Mouse (Mus musculus): ENCODE measurements around the gene Dyrk3.
"Not testable (repeated sequence)": the region's sequence is repeated elsewhere in the genome, so short reads cannot be mapped to it uniquely, and the experiment has no call there.

Dyrk3 gene

DNA sequence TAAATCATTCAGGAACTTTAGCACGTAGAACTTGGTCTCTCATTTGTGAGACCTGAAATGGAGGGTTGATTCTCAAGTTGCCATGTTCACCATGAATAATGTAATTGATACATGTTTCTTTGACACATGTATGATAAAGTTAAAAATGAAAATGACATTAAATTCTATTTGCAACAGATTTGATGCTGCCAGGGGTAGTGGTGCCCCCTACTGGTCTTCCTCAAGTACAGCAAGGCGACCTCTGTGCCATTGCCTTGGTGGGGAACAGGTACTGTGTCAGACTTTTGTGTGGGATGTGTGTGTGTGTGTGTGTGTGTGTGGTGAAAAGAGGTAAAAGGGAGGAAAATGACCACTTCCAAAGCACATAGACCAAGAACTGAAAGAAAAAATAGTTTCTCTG lies 17.3 kb upstream of the Dyrk3 start:
- DNase-seq (ENCODE audit: low spot score): peak; percentile 64

DNA sequence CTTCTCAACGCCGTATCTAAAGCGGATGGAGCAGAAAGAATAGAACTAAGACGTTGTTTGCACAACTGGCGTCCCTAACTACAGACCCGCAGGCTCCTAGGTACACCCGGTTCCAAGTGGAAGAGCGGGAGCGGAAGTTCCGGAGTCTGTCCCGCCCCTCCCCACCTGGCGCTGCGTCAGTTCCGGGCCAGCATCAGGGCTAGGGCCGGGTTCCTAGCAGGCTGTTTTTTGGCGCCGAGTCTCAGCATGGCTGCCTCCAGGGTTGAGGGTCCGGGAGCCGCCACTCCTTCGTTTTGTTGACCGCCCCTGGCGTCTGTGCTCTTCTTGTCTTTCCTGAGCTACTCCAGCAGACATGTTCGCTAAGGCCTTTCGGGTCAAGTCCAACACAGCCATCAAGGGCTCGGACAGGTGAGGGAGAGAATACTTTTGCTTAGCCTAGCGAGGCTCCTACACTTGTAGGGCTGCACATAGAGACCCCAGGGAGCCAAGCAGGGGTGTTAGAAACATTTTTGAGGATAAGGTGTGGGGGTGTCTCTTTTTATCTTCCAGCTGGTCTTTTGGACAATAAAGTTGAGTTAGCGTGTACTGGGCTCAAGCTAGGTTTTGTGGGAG lies 15.0 kb upstream of the Dyrk3 start, which contains the start of gene Eif2d:
Gene Eif2d (plus strand): TSS at position 164 of the 612 bp plus-strand sequence.
- DNase-seq (ENCODE audit: low spot score): peak; percentile 92

DNA sequence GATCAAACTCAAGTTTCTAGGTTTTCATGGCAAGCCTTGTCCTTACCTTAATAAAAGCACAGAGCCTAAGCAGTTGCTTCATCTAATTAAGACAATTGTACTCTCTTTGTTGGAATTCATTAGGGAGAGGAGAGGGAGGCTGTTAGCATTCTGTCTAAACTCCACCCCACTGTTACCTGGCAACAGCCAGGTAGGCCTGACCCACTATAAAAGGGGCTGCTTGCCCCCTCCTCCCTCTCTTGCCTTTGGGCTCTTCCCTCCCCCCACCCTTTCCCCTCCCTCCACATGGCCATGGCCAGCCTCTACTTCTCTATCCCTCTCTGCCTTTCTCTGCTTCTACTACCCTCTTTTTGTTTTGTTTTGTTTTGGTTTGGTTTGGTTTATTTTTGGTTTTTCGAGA lies 11.4 kb upstream of the Dyrk3 start:
- DNase-seq (ENCODE audit: low spot score): no peak

DNA sequence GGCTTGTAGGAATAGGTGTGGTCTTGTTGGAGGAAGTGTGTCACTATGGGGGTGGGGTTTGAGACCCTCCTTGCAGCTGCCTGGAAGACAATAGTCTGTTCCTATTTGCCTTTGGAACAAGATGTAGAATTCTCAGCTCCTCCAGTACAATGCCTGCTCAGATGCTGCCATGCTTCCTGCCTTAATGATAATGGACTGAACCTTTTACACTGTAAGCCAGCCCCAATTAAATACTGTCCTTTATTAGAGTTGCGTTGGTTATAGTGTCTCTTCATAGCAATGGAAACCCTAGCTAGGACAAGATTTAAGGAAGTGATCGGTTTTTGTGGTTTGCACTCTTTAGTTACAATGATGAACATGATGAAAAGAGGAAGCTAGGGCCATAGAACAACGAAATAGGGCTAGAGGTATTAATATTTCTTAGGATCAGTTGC lies 8.1 kb upstream of the Dyrk3 start:
- DNase-seq (ENCODE audit: low spot score): no peak

DNA sequence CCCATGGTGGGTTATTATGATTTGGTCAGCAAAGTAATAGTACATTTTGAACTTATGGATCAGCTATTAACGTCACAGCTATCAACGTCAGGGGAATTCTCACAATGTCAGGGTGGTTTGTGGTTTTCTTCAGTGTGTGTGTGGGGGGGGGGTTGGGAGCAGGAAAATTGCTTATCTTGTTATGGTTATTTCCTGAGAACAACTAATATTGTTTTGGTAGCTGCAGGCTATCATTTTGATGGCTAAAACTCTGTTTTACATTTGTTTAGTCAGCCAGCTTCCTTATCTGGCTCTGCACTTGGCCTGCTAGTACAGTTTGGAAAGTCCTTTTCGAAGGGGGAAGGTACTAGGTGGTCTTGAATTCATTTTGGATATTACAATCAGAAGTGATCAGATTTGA lies 7.1 kb upstream of the Dyrk3 start:
- not testable (repeated sequence) for DNase-seq (ENCODE audit: low spot score)

DNA sequence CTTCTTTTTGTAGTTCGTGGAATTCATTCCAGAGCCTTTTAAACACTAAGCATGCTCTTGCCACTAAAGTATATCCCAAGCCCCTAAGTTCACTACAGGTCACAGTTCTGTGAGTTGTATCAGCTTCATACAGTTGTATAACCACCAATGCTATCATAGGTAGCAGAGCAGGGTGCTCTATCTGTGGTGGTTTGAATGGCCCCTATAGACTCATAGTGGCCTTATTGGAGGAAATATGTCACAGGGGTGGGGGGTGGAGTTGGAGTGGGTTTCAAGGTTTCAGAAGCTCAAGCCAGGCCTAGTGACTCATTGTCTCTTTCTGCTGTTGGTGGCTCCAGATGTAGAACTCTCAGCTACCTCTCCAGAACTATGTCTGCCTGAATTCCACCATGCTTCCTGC lies 4.3 kb upstream of the Dyrk3 start:
- no peak for DNase-seq (ENCODE audit: low spot score)

DNA sequence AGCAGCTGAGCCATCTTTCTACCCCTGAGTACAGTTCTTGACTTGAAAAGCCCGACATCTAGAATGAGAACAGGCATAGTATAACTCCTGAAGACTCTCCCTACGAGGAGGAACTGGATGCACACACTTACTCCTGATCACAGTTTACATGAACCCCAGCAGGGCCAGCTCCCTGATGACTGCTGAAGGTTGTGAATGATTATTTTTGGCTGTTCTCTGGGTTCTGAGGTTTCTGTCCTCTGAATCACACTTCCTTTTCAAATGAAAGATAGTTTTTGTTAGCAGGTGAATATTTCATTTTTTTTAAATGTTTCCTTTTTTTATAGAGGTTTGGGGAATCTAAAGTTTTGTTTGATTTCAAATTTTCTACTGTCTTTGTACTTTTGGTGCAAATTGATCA lies 3.3 kb upstream of the Dyrk3 start:
- no peak for DNase-seq (ENCODE audit: low spot score)

DNA sequence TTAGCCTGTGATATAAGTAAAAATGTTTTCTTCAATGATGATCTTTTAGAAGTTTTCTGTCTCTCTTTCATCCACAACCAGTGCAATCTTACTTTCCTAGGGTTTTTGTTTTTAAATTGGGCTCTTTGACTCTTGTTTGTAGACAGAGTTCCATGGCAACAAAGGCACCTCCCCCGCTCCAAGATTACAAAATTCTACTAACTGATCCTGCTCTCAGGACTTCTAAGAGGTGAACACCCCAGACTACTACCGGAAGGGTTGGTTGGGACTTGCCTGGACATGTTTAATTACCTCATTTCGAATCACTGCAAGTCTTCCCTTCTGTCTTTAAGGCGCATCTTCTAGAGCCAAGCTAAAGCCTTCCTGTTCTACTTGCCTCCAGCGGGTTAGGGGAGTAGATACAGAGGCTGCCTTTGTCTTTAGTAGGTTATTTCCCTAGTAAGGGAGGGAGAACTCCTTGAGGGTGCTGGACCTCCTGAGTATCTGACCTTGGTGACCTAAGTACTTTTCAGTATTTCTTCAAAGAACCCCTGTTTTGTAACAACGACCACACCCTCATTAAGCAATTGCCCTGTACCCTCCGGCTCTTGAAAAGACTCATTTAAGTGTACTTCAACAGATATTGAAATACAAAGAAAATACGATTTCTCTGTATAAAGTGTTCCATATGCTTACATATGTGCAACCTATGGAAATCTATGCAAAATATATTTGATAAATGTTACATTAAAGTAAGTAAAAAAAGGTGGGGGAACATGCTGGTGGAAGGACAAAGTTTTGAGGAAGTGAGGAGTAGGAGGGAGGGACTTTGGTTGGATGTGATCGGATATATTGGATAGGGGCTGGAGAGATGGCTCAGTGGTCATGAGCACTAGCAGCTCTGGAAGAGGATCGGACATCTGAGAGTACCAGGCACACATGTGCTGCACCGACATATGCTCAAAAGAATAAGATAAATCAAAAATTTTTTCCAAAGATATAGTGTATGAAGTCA lies 1.3 kb upstream of the Dyrk3 start:
- no peak for DNase-seq (ENCODE audit: low spot score)

DNA sequence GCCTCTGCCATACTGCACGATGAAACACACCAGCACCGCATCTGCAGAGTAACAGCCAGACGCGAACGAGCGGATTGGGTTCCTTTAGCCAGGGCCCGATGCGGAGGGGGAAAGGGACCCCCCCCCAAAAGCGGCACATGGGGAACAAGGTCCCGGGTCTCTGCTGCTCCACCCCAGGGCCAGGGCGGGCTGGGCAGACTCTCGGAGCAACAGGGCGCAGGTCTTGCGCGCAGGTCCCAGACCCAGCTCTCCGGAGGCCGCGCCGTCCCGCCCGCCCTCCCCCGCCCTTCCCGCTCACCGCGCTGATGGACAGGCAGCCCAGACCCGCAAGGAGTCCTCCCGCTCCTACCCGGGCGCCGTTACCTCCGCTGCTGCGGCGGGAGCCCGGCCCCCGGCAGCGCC lies 422 bp downstream of the Dyrk3 start:
- DNase-seq (ENCODE audit: low spot score): peak; percentile 61

DNA sequence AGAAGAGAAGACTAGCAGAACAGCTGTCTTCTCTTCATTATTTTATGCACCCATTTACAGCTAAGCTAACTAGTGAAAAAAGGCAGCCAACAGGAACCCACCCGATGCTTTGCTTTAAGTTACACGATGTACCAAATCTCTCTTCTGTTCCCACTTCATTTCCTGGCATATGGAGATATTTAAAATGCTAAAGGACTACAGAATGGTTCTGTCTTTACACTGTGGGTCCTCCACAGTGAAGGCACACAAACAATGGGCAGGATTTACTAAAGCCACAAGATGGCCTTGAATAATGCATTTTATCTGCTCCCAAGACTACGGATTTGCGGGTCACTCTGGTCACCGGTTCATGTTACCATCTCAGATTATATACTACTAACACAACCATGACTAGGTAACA lies 1.0 kb downstream of the Dyrk3 start:
- DNase-seq (ENCODE audit: low spot score): no peak

DNA sequence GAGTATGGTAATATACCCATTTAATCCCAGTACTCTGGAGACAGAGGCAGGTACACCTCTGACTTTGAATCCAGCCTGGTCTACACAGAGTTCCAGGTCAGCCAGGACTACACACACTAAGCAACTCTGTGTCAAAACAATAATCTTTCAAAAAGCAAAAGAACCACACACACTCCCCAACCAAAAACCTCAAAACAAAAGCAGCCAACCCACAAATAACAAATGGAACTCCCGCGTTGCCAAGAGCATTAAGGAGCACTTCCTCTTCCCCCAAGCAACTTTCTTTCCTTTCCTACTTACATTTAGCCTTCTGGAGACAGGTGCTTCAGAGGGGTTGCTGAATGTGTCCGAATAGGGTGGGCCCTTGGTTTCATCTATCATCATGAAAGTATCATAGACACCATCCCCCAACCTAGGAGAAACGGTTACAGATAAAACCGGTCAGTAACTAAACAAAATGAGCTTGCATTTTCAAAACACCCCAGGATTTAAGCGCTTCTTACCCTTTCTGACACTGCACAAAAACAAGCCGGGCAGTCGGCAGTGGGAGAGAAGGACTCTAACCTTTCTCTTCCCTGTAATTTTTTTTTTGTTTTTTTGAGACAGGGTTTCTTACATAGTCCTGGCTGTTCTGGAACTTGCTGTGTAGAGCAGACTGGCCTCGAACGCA lies 2.0 kb downstream of the Dyrk3 start:
- no peak for DNase-seq (ENCODE audit: low spot score)

DNA sequence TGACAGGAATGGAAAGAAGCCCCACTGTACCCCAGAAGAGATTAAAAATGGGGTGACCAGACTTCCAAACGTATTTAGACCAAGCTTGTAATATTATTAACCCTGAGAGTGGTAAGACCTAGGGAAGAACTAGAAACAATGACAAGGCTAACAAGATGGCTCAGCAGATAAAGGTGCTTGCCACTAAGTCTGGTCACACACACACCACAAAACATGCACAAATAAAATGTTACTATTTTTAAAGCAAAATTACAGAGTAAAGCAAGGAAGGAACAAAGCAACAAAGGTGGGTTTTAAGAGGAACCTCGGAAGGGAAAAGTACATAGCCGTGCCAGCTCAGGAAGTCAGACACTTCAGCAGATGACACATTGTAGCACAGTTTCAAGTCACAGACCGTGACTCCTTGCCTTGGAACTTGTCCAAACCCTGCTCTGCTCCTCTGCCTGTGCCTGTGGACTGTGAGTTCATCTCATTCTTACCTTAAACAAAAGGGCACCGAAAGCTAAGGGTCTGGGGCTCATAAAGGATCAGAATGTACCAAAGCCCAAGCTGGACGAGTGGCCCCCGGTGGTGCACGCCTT lies 3.1 kb downstream of the Dyrk3 start:
- DNase-seq (ENCODE audit: low spot score): peak; percentile 61

DNA sequence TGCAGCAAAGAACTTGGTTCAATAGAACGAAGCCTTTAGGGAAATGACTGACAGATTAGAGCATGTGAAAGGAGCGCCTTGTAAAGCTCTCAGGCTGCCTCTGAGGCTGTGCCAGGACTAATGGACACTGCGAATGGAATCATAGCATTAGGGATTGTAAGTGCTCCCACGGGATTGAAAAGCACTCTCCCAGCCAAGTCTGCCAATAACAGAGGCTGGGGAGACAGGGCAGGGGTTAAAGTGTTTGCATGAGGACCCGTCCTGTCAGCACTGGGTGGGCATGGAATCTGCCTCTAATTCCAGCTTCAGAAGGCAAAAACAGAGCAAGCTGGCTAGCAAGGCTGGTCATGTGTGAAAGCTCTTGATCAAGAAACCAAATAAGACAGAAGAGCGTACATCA lies 3.9 kb downstream of the Dyrk3 start:
- DNase-seq (ENCODE audit: low spot score): no peak

DNA sequence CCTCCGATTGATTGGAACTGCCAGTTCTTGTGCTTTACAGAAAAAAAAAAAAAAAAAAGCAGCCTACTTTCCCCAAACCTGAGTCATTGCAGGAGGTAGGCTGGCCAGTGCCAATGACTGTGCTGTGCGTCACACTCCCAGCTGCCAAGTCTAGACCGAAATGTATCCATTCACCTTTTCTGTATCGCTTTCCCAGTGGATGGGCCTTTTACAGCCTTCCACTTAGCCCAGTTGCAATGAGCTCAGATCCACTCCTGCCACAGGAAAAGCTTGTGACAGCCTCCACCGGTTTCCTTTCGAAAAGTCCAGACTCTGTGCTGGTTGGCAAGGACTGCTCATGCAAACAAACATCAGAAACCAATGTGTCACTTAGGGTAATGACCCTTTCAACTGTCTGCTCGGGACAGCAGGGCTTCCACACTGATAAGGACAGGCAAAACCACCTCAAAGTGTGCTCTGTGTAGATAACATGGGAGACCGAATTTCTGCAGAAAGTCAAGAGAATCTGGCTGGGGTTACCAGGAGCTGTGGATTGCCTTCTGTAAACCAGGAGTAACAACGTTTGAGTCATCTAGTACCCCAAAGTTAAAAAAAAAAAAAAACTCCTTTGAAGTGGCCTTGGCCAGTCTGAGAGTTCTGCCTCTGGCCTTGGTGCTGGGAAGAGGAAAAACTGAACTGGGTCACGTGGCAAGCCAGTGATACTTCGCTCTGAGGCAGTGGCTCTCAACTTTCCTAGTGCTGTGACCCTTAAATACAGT lies 12.0 kb downstream of the Dyrk3 start:
- no peak for DNase-seq (ENCODE audit: low spot score)

DNA sequence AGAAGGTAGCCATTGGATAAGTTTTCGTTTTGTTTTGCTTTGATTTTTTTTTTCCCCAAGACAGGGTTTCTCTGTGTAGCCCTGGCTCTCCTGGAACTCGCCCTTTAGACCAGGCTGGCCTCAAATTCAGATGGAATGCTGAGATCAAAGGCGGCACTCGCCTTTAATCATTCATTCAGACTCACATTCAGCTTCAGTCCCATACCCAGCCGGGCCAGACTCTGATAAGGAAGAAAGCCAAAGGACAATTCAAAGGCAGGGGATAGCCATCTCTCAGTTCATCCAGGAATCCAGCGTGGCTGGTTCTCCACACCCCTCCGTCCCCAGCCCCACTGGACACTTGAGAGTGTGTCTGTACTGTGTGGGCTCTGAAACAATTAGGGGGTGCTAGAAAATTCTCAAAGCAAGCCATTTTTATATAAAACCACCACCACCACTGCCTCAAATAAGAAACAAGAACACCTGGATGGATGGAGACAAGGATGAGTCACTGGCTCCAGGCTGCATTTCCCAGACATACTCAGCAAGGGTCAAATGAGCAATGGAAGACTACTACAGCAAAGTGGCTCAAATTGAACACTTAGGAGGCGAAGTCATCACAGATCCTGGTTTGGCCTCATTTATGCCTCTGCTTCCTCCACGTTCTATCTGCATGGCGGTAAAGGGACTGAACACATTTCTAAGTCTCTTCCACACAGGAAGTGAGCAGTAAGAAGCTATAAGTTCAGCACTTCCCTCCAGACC lies 14.4 kb downstream of the Dyrk3 start:
- no peak for DNase-seq (ENCODE audit: low spot score)

DNA sequence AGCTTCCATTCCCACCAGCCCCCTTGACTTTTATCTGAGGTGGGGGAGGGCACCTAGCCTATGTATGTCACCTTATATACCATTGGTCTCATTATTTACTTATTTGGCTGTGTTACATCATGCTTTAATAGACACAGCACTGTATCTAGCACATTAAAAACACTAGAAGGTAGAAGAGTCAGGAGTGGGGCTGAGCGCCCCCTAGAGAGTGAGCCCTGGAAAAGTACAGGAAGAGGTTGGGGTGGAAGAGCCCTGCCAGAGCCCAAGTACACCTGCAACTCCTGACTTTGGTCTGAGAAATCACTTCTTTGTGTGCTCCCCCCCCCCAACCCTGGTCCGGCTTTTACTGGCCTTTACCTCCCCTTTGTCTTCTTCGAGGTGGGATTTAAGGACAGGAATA lies 16.2 kb downstream of the Dyrk3 start:
- DNase-seq (ENCODE audit: low spot score): no peak

DNA sequence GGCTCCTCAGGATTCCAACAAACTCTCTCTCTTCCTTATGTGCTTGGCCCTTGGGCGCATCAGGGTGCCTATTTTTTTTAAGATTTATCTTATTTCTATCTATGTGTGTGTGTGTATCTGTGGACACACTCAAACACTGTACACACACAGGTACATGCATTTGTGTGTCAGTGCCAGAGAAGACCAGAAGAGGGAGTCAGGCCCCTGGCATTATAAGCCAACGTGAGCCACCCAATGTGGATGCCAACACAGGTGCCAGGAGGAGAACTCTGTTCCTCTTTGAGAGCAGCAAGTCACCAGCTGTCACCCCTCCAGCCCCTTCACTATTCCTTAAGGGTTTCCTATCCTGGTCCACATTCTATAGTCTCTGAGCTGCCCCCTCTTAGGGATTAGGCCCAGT lies 19.1 kb downstream of the Dyrk3 start:
- no peak for DNase-seq (ENCODE audit: low spot score)

DNA sequence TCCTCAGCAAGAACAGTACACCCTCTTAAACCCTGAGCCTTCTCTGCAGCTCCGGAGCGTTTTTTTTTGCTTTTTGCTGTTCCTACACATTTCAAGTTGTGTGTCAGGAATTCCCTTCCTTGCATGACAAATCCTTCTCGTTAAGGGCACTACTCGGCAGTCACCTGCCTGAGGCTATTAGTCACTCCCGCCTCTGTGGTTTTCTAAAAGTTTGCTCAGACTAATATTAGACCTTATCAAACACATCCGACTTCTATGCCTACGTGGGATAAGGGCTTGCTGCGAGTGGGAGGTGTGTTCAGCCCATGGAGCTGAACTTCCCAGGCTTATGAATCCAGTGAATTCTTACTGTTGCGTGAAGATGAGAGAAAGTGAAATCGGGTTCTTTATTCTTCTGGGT lies 19.6 kb downstream of the Dyrk3 start:
- no peak for DNase-seq (ENCODE audit: low spot score)

DNA sequence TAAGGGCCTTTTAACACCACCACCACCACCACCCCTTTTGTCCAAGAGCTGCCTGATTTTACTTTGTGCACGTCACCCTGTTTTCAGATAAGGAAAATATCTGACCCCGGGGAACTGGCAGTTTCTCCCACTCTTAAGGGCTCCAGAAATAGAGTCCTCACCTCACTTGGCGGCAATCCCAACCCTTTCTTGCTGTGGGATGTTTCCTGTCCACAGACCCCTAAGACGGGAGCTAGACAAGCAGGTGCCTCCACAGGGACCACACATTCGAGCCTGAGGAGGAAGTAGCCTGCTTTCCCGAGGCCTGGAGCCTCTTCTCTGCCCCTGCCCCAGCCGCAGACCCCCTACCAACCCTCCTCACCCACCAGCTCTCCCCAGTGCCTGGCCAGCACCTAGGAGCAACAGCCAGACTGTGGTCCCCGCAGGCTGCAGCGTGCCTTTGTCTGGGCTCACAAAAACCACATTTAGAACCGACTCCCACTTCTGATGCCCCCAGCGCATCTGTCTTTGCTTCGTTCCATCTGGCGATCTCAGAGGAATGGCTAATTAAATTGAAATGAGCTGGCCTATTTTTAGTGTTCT lies 21.6 kb downstream of the Dyrk3 start:
- peak; percentile 56 for DNase-seq (ENCODE audit: low spot score)

DNA sequence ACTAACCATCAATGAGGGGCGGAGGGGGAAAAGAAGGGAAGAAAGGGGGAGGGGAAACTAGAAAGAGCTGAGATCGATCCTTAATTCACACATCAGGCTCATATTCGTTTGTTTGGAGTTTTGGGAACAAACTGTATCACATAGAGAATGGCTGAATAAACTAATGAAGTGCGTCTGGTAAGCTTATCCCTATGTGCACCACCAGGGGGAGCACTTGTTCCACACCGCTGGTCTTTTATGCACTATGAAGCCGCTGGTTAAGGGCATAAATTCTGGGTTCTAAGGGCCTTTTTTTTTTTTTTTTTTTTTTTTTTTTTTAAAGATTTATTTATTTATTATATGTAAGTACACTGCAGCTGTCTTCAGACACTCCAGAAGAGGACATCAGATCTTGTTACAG lies 22.2 kb downstream of the Dyrk3 start:
- DNase-seq (ENCODE audit: low spot score): peak; percentile 82

DNA sequence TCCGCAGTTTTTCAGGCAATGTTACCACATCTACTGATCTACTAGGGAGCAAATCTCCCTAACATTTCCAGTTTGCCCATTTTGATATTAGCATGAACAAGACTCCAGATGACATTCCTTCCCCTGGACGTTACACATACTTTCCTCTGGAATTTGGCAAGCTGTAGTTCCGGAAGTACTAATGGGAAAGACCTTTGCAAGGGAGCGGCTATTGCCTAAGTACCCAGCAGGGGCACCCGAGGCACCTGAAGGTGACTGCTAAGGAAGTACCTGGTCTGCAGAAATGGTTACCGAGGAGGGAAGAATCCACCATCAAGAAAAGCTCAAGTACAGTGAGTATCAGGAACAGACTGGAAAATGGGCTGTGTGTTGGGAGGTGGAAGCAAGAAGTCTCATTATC lies 25.6 kb downstream of the Dyrk3 start:
- DNase-seq (ENCODE audit: low spot score): peak; percentile 66

Measured in testis, postnatal 10 days (tissue).